Mouse (Mus musculus): Measurements from ENCODE around the gene Uggt2.
"Not testable (repeated sequence)": the region's sequence is repeated elsewhere in the genome, so short reads cannot be mapped to it uniquely, and the experiment has no call there.

Uggt2 gene

DNA sequence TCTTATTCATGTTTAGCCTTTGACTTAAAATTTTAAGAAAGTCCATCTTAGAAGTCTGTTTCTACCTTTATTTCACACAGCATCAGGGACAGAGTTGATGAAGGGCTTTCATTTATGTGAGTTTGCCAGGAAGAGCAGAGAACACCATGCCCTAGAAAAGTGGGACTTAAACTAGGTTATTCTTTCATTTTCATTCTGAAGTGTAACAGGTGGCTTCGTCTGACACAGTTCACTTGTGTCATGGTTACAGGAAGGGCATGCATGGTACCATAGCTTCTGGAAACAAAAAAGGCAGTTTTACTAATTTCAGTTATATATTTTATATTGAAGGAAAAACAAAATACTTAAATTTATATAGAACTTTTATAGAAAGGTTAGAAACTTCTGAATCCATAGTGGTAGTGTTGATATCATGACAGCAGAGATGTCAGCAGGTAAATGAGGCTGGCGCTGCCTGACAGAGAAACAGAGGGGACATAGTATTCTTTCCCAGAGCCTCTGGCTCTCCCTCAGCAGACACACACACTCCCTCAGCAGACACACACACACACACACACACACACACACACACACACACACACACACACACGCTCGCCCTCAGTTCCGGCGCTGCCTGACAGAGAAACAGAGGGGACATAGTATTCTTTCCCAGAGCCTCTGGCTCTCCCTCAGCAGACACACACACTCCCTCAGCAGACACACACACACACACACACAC, 117.4 kb downstream of the Uggt2 start:
- not testable (repeated sequence) for DNase-seq (ENCODE audit: low spot score in 2 of 2)

DNA sequence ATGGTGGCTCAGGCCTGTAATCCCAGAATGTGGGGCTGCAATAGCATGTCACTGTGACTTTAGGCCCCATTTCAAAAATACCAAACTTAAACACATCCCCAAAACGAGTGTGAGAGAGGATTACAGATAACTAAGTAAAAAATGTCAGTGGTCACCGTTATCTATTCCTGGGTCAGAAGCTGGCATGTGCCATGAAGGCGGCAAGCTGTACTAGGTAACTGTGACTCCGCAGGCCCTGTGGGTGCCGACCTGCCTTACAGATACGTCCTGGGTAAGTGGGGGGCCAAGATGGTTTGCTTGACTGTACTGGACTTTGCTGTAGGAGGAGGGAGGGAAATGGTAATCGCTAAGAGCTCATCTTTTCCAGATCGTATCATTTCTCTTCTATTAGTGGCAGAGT, 118.3 kb downstream of the Uggt2 start:
- DNase-seq (ENCODE audit: low spot score in 2 of 2), result no peak

DNA sequence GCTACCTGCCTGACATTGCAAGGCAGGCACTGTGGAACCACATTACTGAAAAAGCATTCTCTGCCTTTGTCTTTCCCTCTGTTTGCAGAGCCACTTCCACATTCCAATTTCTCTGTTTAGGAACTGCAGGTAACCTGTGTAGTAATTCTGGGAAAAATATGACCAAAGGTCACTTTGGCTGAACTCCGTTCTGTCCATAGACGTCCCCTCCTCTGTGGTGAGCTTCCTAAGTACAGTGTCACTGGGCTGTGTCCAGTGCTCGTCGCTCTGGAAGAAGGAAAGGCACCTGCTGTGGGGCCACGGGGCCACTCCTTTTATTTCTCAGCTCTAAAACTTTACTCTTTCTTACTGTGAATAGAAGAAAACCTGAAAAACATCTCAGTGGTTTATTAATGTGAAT, 118.9 kb downstream of the Uggt2 start:
- DNase-seq (ENCODE audit: low spot score in 2 of 2), result no peak

DNA sequence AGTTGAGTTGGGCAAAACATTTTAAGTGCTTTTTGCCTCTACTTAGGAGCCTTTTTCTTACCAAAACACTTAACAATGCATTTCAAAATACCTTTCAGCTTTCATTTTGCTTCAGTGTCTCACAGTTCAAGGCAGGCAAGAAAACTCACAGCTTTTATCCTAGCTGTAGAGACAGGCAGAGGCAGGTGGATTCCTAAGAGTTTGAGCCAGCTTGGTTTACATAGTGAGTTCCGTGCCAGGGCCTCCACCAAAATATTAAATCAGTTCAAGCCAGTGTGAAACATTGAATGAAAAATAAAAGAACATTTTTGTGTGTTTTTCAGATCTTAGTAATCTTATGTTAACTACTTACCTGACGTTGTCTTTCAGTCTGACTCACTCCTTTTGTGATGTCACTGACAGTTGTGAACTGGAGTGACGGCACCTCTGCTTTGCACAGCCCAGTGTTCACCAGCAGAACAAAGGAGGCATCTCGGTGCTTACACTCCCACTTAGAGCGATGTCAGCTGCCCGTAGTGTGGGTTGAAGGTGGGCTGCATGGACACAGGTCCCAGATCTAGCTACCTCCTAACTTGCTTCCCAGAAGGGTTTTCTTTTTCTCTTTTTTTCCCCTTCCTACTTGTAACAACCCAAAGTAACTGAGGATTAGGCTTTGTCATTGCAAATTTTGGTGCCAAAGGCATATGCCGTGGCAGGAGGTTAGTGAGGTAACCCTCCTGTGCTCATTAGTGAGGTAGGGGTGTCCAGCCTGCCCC, 119.5 kb downstream of the Uggt2 start:
- DNase-seq (ENCODE audit: low spot score in 2 of 2), result no peak

DNA sequence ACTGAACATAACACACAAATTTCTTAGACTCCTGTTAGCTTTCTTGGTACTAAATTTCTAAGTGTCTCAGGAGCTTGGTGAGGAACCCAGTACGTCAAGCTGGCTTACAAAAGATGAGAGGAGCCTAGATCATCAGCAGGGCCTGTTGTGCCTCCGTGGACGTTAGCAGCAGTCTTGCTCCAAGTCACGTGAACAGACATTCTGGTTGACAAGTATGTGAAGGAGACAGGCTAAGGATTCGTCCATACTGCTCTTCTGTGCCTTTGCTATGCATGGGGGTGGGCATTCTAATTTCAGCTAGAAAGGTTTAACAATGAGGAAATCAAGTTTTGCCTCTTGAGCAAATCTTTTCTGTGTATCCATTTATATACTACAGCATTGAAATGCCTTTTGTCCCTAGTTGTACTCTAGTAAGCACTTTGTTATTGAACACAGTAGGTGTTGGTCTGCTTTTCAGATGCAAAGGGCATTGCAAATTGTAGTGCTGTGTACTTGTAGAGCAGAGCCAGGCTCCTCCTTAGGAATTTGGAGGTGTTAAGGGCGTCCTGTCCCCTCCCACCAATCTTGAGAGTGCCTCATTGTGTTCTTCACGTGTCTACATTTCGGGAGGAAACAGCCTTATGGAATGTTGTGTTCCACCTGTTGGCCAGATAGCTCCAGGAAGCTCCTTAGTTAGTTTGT, 122.0 kb downstream of the Uggt2 start:
- no peak for DNase-seq (ENCODE audit: low spot score in 2 of 2)

DNA sequence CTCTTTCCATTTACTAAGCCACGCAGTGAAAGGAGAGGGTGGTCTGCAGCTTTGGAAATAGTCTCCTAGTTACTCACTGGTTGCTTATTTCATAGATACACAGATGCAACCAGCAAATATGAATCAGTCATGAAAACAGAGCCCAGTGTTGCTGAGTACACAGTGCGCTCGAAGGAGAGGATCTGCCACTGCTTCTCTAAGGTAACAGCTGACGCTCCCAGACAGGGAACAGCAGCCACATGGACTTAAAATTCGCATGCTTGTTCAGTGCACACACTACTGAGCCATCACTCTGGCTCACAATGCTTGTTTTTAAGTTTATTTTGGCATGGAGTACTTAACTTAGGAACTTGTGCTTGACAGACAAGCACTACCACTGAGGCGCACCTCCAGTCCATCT, 127.0 kb downstream of the Uggt2 start:
- no peak for DNase-seq (ENCODE audit: low spot score in 2 of 2)

DNA sequence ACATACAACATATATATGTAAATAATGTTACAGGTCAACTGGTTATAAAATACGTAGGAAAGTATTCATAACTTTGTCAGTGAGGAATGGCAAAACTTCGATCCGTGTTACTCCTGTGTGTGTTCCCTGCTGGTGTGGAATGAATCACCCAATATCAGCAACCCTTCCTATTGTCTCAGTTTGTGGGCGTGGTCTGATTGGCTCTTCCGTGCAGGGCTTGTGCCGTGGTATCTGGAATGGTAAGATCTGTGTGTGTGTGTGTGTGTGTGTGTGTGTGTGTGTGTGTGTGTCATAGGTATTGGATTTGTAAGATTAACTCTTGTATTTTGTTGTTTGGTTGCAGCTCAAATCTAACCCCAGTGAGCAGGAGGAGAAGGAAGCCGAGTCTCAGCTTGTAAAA, 131.6 kb downstream of the Uggt2 start:
- no peak for DNase-seq (ENCODE audit: low spot score in 2 of 2)

DNA sequence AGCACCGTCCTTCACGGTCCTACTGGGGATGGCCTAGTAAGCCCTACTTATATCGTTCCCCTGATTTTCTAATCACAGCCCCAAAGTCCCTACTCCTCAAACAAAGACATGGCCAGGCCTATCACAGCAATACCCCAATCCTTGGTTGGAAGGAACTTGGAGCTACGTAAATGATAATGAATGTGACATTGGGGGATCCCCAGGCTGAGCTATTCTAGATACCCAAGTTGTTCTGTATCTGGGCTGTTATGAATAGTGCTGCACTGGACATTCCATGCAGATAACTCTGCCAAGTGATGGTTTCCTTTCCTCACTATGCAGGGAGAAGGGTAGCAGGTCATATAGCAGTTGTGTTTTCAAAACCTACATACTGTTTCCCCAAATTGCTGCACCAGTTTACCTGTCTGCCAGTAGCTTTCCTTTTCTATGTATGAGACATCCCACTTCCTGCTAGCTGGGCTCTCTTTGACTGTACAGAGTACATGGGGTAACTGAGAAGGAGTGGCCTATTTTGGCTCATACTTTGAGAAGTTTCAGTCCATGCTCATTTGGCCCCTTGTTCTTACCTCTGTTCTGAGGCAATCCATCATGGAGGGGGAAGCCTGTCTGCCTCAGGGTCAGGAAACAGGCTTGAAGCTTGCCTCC, 133.8 kb downstream of the Uggt2 start:
- no peak for DNase-seq (ENCODE audit: low spot score in 2 of 2)

DNA sequence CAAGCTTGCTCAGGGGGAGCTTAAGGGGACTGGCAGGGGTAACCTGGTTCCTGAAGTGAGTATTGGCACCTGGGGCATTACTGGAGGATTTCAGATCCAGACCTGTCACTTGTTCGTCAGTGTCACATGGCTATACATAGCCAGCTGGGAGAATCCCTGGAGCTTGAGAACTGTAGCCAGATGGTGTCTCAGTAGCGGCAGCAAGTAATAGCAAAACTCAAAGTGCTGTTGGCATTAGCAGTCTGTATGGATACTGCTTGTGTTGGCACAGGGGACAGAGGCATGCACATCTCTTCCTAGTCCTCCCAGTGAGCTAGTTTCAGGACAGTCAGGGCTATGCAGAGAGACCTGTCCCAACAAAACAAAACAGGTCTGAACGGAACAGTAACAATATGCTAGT, 141.2 kb downstream of the Uggt2 start:
- DNase-seq (ENCODE audit: low spot score in 2 of 2), result no peak

DNA sequence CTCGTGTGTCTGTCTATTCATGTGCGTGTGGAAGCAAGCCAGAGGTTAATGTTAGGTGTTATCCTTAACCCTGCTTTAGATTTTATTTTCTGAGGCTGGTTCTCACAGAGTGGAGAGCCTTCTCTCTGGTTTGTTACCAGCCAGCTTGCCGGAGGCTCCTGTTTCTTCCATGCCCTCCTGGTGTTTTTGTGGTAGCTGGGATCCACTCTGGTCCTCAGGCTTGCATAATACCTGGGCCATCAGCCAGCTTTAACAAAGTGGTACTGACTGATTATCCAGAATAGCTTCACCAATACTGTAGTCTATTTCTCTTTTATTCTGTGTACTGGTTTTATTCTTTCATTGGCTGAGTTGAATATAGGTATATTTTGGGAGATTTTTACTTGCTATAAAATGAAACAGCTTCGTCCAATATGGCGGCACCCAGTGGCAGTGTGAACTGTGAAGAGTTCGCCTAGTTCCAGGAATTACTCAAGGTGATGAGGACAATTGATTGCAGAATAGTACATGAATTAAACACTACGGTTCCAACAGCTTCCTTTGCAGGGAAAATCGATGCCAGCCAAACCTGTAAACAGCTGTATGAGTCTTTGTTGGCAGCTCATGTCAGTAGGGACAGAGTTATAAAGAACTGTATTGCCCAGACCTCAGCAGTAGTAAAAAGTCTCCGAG, 147.2 kb downstream of the Uggt2 start:
- DNase-seq (ENCODE audit: low spot score in 2 of 2), result no peak

DNA sequence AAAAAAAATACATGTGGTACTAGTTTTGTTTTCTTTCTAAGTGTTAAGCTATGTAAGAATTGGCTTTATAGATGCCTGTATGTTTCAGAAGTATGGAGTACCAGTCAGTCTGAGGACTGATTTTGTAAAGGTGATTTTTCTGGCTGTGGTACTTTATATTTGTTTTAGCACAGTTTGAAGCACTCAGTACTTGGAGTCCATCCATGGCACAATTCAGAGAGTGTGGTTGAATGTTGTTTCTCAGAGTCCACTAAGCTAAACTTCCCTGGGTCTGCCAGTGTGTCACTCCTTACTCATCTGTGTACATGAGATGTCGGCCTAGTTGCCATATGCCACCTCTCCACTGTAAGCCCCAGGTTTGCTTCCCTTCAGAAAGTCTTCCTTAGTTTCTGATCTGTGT, 150.4 kb downstream of the Uggt2 start:
- no peak for DNase-seq (ENCODE audit: low spot score in 2 of 2)

DNA sequence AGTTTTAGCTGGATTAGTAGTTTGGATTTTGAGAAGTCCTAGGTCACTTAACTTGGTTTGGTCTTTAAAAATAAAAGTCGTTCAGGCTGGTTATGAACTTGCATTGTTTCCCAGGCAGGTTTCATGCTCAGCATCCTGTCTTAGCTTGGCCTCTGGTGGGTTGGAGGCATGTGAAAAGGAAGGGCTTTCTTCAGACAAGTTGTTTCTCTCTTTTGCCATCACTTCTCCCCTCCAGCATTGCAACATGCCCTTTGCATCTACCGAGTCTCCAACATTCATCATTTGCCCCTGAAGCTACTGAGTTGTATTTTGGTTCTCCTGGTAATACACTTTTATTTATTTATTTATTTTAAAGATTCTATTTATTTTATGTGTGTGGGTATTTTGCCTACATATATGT, 154.5 kb downstream of the Uggt2 start:
- DNase-seq (ENCODE audit: low spot score in 2 of 2), result no peak

DNA sequence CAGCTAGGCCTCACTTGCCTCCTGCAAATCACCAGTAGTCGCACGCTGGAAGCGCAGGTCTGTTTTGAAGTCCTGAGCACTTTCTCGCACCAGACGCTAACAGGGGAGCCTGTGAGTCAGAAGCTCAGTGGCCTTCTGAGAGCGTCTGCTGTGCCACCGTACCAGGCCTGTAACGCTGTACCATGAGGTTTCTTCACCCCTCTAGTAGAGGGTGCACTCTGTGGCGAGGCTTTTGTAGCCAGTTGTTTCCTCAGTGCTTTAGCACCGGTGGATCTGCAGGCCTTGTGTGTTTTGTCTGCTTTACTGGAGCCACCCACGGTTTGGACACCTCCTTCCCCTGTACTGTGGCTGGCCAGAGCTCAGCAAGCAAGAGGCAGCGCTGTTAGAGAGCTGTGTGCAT, 157.2 kb downstream of the Uggt2 start:
- DNase-seq (ENCODE audit: low spot score in 2 of 2), result no peak

DNA sequence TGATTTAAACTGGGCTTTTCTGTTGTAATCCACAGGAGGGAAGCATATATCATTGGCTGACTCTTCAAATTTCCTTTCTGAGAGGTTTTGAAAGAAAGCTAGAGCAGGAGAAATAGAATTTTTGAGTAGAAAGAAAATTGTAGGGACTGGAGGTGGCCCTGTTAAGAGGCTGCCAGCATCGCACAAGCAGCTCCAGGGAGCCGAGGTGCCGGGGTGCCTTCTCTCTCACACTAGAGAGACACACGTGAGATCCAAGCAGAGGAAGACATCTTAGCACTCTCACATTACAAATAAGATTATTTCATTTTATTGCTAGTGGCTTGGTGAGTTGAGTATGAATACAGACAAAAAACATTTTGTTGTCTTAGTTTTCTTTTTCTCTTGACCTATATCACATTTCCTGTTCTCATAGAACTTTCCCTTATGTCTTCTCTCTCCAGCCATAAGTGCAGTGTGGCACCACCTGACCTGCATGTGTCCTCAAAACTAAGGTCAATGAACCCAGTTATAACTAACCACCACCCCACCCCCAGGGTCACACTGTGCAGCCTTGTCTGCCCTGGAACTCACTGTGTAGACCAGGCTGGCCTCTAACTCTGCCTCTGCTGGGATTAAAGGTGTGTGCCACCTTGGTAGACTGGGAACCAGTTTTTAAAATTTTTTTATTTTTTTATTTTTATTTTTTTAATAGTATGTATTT, 158.3 kb downstream of the Uggt2 start:
- no peak for DNase-seq (ENCODE audit: low spot score in 2 of 2)

DNA sequence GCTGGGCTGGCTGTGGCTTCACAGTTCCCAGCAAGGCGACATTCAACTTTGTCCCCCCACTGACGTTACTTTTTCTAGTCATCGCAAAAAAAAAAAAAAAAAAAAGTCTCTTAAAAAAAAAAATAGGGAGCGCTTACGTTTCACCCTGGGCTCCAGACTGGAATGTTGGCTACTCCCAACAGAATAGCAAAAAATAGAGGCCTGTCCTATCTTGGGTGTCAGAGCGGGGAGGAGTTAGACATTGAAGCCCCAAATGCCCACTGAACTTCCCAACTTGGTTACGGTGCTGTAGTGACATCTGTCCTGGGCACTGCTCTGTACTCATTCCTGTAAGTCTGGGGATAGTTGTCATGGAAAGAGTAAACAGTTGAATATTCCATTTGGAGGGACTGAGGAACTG, 160.7 kb downstream of the Uggt2 start:
- DNase-seq (ENCODE audit: low spot score in 2 of 2), result no peak

DNA sequence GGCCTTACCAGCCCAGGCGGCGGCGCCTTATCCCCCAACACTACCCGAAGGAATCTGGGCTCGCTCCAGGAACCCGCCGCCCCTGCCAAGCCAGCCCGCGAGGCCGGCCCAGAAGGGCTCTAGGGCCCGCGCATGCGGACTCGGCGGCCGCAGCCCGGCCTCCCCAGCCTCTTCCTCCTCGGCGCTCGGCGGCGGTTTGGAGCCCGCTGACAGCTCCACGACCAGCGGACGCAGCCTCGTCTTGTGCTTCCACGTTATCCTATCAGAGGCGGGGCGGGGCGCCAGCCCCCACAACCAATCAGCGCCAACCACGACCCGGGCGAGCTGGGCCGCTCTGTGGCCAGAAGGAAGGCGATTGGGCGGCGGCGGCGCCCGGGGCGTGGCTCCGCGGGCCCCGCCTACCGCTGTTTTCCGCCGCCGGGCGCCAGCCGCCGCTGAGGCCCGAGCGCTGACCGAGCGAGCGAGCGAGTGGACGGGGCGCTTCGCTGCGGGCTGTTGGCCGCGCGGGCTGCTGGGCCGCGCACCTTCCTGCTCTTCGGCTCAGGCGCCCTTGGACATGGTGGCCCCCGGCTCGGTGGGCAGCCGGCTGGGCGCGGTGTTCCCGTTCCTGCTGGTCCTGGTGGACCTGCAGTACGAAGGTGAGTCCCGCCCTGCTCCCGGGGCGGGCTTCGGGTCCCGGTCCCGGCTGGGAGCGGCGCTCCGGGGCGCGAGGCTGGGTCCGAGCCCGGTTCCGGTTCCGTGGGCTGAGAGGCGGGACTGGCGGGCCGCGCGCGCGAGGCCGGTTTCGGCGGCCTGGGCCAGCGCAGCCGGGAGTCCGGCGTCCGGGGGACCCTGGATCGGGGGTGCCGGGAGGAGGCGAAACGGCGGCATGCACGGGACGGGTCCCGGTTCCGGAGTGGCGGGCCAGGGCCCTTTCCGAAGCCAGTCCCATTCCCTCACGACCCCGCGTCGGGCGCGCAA, 161.4 kb downstream of the Uggt2 start, which contains the start of gene Dnajc3:
TSS of gene Dnajc3 (plus strand) at position 444 of the 960 bp plus-strand sequence.
- peak; percentile 98 to 100 for DNase-seq (ENCODE audit: low spot score in 2 of 2)

DNA sequence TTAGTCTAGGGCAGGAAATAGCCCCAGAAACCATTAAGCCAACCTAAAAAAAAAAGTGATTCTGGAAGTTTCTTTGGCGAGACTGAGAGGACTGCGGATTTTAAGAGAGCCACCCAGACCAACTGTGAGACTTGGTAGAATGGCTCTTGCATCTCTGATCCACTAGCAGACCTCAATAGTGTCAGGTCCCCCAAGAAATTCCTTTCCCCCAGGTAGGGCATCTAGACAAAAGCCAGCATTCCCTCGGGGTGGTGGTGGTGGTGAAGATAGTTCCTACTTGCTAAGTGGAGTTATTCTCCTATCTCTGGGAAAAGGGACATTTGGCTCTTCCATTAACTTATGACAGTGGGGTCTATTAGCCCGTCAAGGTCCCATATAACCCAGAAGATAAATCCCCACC, 162.3 kb downstream of the Uggt2 start:
- DNase-seq (ENCODE audit: low spot score in 2 of 2), result no peak

DNA sequence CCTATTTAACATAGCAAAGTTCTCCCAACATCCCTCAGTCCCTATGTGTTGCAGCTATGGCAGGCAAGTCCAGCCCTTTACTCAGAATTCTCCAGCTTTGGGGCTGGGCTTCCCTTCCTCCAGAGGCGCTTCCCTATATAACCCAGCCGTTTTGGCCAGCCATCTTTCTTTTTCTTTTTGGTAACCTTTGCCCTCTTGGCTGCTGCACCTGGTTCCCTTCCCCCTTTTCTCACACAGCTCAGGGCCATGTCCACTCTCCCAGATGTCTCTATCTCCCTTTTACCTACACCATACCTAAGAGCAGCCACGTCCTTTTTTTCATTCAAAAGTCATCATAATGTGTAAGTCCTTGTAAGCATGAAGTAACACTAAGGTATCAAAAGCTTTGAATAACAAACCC, 163.0 kb downstream of the Uggt2 start:
- no peak for DNase-seq (ENCODE audit: low spot score in 2 of 2)
